Mouse (Mus musculus): Measurements from ENCODE around the gene Slc5a3.
"Not testable (repeated sequence)": the region's sequence is repeated elsewhere in the genome, so short reads cannot be mapped to it uniquely, and the experiment has no call there.

The Slc5a3 gene

GRCm38 (mm10) chr16:92064801-92065200, 6.7 kb downstream of the Slc5a3 start:
- no peak for DNase-seq

- DNase-seq: no peak
Observed at GRCm38 (mm10) chr16:92070338-92070737, 12.2 kb downstream of the Slc5a3 start.

- no peak for DNase-seq
Observed at GRCm38 (mm10) chr16:92076797-92077196, 18.7 kb downstream of the Slc5a3 start.

GRCm38 (mm10) chr16:92083771-92084453, 25.8 kb downstream of the Slc5a3 start:
- DNase-seq: no peak

GRCm38 (mm10) chr16:92089225-92089624, 31.1 kb downstream of the Slc5a3 start:
- DNase-seq: no peak

- no peak for DNase-seq
Observed at GRCm38 (mm10) chr16:92091876-92092275, 33.8 kb downstream of the Slc5a3 start.

GRCm38 (mm10) chr16:92098351-92099051, 40.4 kb downstream of the Slc5a3 start:
- DNase-seq: no peak

- DNase-seq: no peak
Observed at GRCm38 (mm10) chr16:92099598-92099997, 41.5 kb downstream of the Slc5a3 start.

- no peak for DNase-seq
Observed at GRCm38 (mm10) chr16:92100111-92100510, 42.0 kb downstream of the Slc5a3 start.

GRCm38 (mm10) chr16:92102115-92102514, 44.0 kb downstream of the Slc5a3 start:
- DNase-seq: no peak

- DNase-seq: not testable (repeated sequence)
Observed at GRCm38 (mm10) chr16:92102931-92103330, 44.8 kb downstream of the Slc5a3 start.

GRCm38 (mm10) chr16:92103572-92104331, 45.6 kb downstream of the Slc5a3 start:
- peak; percentile 7 for DNase-seq

- DNase-seq: no peak
Observed at GRCm38 (mm10) chr16:92104332-92104590, 46.1 kb downstream of the Slc5a3 start.

GRCm38 (mm10) chr16:92104951-92105350, 46.8 kb downstream of the Slc5a3 start:
- no peak for DNase-seq

- DNase-seq: no peak
Observed at GRCm38 (mm10) chr16:92105631-92106030, 47.5 kb downstream of the Slc5a3 start.

- DNase-seq: no peak
Observed at GRCm38 (mm10) chr16:92107346-92107745, 49.2 kb downstream of the Slc5a3 start.

GRCm38 (mm10) chr16:92114706-92115241, 56.7 kb downstream of the Slc5a3 start:
- no peak for DNase-seq

- DNase-seq: no peak
Observed at GRCm38 (mm10) chr16:92115611-92116421, 57.7 kb downstream of the Slc5a3 start.

GRCm38 (mm10) chr16:92117337-92118209, 59.5 kb downstream of the Slc5a3 start:
- no peak for DNase-seq

GRCm38 (mm10) chr16:92119013-92119515, 60.9 kb downstream of the Slc5a3 start:
- no peak for DNase-seq

GRCm38 (mm10) chr16:92120899-92121531, 62.9 kb downstream of the Slc5a3 start:
- DNase-seq: no peak
